Mouse (Mus musculus): ENCODE data around the gene Tnfrsf8. TPM values are rescaled to one million over a fixed set of nuclear protein-coding genes. Genes with fewer than 3 reads are reported as not detected.

The Tnfrsf8 gene
- polyA plus RNA-seq, 1 experiment from 2014 or later, result 0.08 TPM

GRCm38 (mm10) chr4:145217837-145218236 lies 97.1 kb downstream of the Tnfrsf8 start:
- Histone ChIP-seq H3K27ac (no peak overlapping the region), H3K9ac (no peak overlapping the region), H3K4me2 (no peak overlapping the region), H3K27me3 (no peaks in the 10 kb centered on the region), H3K36me3 (ENCODE audit: poor library complexity, severe bottlenecking) (no peaks in the 10 kb centered on the region), H3K4me3 (no peak overlapping the region), H3K9me3 (replicated peaks) (no peaks in the 10 kb centered on the region), H3K4me1 (no peaks in the 10 kb centered on the region)
- WGBS, result 72% methylated on average over 5 of the region's 5 CpGs
- no peak for ATAC-seq

Other genes with a start within 250 kb of the Tnfrsf8 start
- 7.7 and 7.8 TPM in 2 replicates for gene Vps13d, start 120.2 kb downstream of the Tnfrsf8 start, polyA plus RNA-seq (2015; fragmentation: Nextera tagmentation; extraction: Ambion mirVana)
- gene Tnfrsf1b, start 68.3 kb downstream of the Tnfrsf8 start, polyA plus RNA-seq (2015; fragmentation: Nextera tagmentation; extraction: Ambion mirVana), result 1.6 and 1.8 TPM in 2 replicates
- 0.05 TPM in 1 of 2 replicates, not detected in the other for gene Zfp990, start 195.6 kb upstream of the Tnfrsf8 start, polyA plus RNA-seq (2015; fragmentation: Nextera tagmentation; extraction: Ambion mirVana)